Mouse (Mus musculus): ENCODE data around the gene Scel. TPM values are rescaled to one million over a fixed set of nuclear protein-coding genes. Genes with fewer than 3 reads are reported as not detected.

Gene Scel
- polyA plus RNA-seq, 1 experiment, result not detected

DNA sequence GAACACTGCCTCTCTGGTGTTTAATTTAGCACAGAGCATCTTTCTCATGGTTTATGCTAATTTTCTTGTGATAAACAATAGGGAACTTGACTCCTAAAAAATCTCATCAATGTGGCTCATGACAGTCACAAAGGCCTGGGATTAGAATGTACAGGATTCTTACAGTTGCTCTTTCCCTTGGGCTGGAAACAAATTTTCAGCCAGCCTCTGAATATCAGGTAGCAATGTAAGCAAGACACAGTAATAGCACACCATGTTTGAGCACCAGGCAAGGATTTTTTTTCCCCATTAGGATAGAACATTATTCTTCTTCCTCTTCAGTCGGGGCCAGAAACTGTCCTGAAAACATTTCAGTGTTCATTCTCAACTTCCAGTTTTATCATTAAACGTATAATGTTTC is 55.3 kb downstream of the Scel start:
- Histone ChIP-seq H3K4me1 (ENCODE audit: control insufficient read depth, insufficient read depth, insufficient read length, low read length) (no peaks in the 10 kb centered on the region), H3K36me3 (ENCODE audit: control insufficient read depth, insufficient read depth, low read length) (no peaks in the 10 kb centered on the region), H3K4me3 (ENCODE audit: low read depth, low read length) (no peak overlapping the region), H3K27me3 (ENCODE audit: control insufficient read depth, insufficient read depth, low read length) (no peaks in the 10 kb centered on the region), H3K27ac (ENCODE audit: insufficient read depth, low read depth, low read length) (no peak overlapping the region)
- TF ChIP-seq POLR2A (IDR thresholded peaks at IDR 0.05; ENCODE audit: low read depth, low read length), result no peak
- no peak for TF ChIP-seq CTCF (IDR thresholded peaks at IDR 0.05; ENCODE audit: extremely low read depth, insufficient read length, insufficient replicate concordance, low read depth, low read length)
- WGBS, result 45% methylated on average over 2 of the region's 2 CpGs

DNA sequence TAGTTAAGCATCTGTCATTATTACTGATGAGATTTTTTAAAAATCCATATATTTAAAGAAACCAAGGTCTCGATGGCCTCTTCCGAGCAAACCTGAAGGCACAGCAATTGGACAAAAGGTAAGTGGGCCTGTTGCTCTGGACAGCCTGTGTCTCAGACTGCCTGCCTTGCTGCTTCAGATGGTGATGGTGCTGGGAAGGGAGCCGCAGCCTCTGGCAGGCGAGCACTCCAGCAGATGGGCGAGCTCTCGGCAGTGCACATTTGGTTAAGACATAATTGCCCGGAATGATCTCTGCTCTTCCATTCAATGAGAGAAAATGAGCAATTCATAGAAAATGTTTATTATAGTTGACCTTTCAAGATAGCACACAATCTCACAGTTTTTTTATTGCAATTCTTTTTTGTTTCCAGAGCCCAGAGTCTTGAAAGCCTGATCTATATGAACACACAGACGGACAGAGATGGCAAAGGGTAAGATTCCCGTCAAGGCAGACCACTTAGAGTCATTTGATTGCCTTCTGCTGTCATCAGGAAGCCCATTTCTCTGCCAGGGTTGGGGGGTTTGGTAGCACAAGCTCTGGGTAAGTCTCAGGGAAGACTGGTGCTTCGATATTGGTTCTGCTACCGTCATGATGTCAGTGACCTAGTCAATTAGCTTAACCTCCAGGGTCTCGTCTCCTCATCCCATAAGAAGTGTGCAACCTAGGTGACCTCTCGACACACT is 58.6 kb downstream of the Scel start:
- Histone ChIP-seq H3K36me3 (ENCODE audit: control insufficient read depth, insufficient read depth, low read length) (no peaks in the 10 kb centered on the region), H3K27me3 (ENCODE audit: control insufficient read depth, insufficient read depth, low read length) (no peaks in the 10 kb centered on the region), H3K27ac (ENCODE audit: insufficient read depth, low read depth, low read length) (no peak overlapping the region), H3K4me1 (ENCODE audit: control insufficient read depth, insufficient read depth, insufficient read length, low read length) (no peaks in the 10 kb centered on the region), H3K4me3 (ENCODE audit: low read depth, low read length) (no peak overlapping the region)
- 83% methylated on average over 13 of the region's 13 CpGs for WGBS
- TF ChIP-seq CTCF (IDR thresholded peaks at IDR 0.05; ENCODE audit: extremely low read depth, insufficient read length, insufficient replicate concordance, low read depth, low read length) (no peak), POLR2A (IDR thresholded peaks at IDR 0.05; ENCODE audit: low read depth, low read length) (no peak)

DNA sequence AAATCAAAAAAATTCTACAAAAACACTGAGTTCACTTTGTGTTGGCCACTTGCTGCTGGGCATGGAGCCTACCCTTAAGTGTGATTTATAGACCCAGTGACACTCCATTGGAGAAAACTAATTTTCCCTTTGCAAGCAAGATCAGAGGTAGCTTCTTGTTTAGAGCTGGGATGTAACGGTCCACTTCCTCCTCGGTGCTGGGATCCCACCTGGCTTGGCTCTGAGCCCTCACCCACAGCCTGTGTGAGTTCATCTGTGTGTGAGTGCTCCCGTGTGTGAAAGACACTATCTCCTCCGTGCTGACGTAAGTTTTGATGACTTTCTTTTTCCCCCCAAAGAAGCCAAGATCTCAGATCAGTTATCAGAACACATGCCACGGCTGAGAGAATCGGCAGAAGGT is 62.7 kb downstream of the Scel start:
- Histone ChIP-seq H3K4me3 (ENCODE audit: low read depth, low read length) (no peak overlapping the region), H3K27me3 (ENCODE audit: control insufficient read depth, insufficient read depth, low read length) (no peaks in the 10 kb centered on the region), H3K27ac (ENCODE audit: insufficient read depth, low read depth, low read length) (no peak overlapping the region), H3K36me3 (ENCODE audit: control insufficient read depth, insufficient read depth, low read length) (no peaks in the 10 kb centered on the region), H3K4me1 (ENCODE audit: control insufficient read depth, insufficient read depth, insufficient read length, low read length) (no peaks in the 10 kb centered on the region)
- WGBS, result 46% methylated on average over 7 of the region's 7 CpGs
- no peak for TF ChIP-seq POLR2A (IDR thresholded peaks at IDR 0.05; ENCODE audit: low read depth, low read length)
- no peak for TF ChIP-seq CTCF (IDR thresholded peaks at IDR 0.05; ENCODE audit: extremely low read depth, insufficient read length, insufficient replicate concordance, low read depth, low read length)

DNA sequence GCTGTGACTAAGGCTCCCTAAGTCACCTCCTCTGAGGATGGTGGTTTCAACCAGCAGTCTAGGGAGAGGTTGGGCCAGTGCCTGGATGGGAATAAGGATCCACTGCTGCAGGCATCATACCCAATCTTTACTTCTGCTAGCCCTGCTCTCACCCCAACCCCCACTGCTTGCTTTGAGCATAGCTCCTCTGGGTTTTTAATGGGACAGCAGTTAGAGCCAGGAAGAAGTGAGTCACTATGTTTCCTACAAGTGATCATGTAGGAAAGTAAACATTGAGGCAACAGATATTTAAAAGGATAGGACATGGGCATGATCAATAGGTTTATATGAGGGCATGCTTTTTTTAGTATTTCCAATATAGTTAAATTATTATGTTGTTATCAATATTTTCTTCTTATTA is 63.9 kb downstream of the Scel start:
- Histone ChIP-seq H3K4me3 (ENCODE audit: low read depth, low read length) (no peak overlapping the region), H3K36me3 (ENCODE audit: control insufficient read depth, insufficient read depth, low read length) (no peaks in the 10 kb centered on the region), H3K27me3 (ENCODE audit: control insufficient read depth, insufficient read depth, low read length) (no peaks in the 10 kb centered on the region), H3K4me1 (ENCODE audit: control insufficient read depth, insufficient read depth, insufficient read length, low read length) (no peaks in the 10 kb centered on the region), H3K27ac (ENCODE audit: insufficient read depth, low read depth, low read length) (no peak overlapping the region)
- TF ChIP-seq CTCF (IDR thresholded peaks at IDR 0.05; ENCODE audit: extremely low read depth, insufficient read length, insufficient replicate concordance, low read depth, low read length), result no peak
- TF ChIP-seq POLR2A (IDR thresholded peaks at IDR 0.05; ENCODE audit: low read depth, low read length), result no peak

DNA sequence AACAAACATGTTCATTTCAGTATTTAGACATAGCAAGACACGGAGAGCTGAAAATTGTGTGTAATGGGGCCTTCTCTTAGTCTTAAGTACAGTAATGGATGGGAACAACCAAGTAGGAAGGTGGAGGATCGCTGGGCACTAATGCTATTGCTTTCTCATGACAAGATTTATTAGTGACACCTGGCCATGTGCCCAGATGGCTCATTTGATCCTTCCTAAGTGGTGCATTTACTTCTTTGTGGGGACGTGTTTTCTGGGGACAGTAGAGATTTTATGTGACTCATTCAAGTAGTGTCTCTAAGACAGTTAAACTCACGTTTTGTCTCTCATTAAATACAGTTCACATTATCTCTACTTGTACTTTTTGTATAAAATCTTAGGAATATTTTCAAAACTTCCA is 73.5 kb downstream of the Scel start:
- no peak overlapping the region for H3K4me3 ChIP-seq (ENCODE audit: low read depth, low read length)
- no peaks in the 10 kb centered on the region for H3K27me3 ChIP-seq (ENCODE audit: control insufficient read depth, insufficient read depth, low read length)
- no peaks in the 10 kb centered on the region for H3K36me3 ChIP-seq (ENCODE audit: control insufficient read depth, insufficient read depth, low read length)
- H3K4me1 ChIP-seq (ENCODE audit: control insufficient read depth, insufficient read depth, insufficient read length, low read length), result no peaks in the 10 kb centered on the region
- 31% methylated on average over 4 of the region's 4 CpGs for WGBS
- no peak overlapping the region for H3K27ac ChIP-seq (ENCODE audit: insufficient read depth, low read depth, low read length)
- no peak for TF ChIP-seq POLR2A (IDR thresholded peaks at IDR 0.05; ENCODE audit: low read depth, low read length)
- TF ChIP-seq CTCF (IDR thresholded peaks at IDR 0.05; ENCODE audit: extremely low read depth, insufficient read length, insufficient replicate concordance, low read depth, low read length), result no peak

- H3K4me1 ChIP-seq (ENCODE audit: control insufficient read depth, insufficient read depth, insufficient read length, low read length), result no peaks in the 10 kb centered on the region
- WGBS, result 80% methylated on average over 10 of the region's 10 CpGs
- no peaks in the 10 kb centered on the region for H3K27me3 ChIP-seq (ENCODE audit: control insufficient read depth, insufficient read depth, low read length)
- no peak overlapping the region for H3K27ac ChIP-seq (ENCODE audit: insufficient read depth, low read depth, low read length)
- no peak overlapping the region for H3K4me3 ChIP-seq (ENCODE audit: low read depth, low read length)
- TF ChIP-seq POLR2A (IDR thresholded peaks at IDR 0.05; ENCODE audit: low read depth, low read length) (no peak), CTCF (IDR thresholded peaks at IDR 0.05; ENCODE audit: extremely low read depth, insufficient read length, insufficient replicate concordance, low read depth, low read length) (no peak)
- H3K36me3 ChIP-seq (ENCODE audit: control insufficient read depth, insufficient read depth, low read length), result no peaks in the 10 kb centered on the region
These were observed 74.2 kb downstream of the Scel start for GRCm38 (mm10) chr14:103587208-103587900.

DNA sequence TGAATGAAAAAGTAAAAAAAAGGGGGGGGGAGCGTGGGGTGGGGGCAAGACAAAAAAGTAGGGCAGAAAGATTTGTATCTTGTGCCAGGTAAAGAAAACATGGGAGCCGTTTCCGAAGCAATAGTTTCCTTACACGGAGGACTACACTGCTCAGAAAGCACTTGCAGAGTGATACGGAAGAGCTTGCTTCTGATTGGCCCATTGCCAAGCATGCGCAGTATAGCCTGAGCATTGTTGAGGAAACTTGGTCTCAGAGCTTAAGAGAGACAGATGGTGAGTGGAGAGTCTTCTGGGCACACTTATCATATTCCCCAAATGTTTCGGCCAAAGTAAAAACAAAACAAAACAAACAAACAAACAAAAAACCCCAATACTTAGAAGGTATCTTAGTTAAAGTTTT is 76.7 kb downstream of the Scel start:
- 47% methylated on average over 7 of the region's 7 CpGs for WGBS

More for the DNA sequence above, 76.7 kb downstream of the Scel start:
- Histone ChIP-seq H3K4me3 (ENCODE audit: low read depth, low read length) (no peak overlapping the region), H3K4me1 (ENCODE audit: control insufficient read depth, insufficient read depth, insufficient read length, low read length) (no peaks in the 10 kb centered on the region), H3K36me3 (ENCODE audit: control insufficient read depth, insufficient read depth, low read length) (no peaks in the 10 kb centered on the region), H3K27ac (ENCODE audit: insufficient read depth, low read depth, low read length) (no peak overlapping the region), H3K27me3 (ENCODE audit: control insufficient read depth, insufficient read depth, low read length) (no peaks in the 10 kb centered on the region)
- no peak for TF ChIP-seq CTCF (IDR thresholded peaks at IDR 0.05; ENCODE audit: extremely low read depth, insufficient read length, insufficient replicate concordance, low read depth, low read length)
- no peak for TF ChIP-seq POLR2A (IDR thresholded peaks at IDR 0.05; ENCODE audit: low read depth, low read length)
